Mouse (Mus musculus): ENCODE data around the gene Zmynd15. TPM values are rescaled to one million over a fixed set of nuclear protein-coding genes. Genes with fewer than 3 reads are reported as not detected.

Zmynd15 gene
- polyA plus RNA-seq, 1 experiment: 11.6 TPM

- H3K27me3 ChIP-seq (replicated peaks; ENCODE audit: control insufficient read depth, insufficient read depth, low read length): no peaks in the 10 kb centered on the region
- TF ChIP-seq POLR2A (IDR thresholded peaks at IDR 0.05; ENCODE audit: low read depth, low read length) (no peak), CTCF (conservative IDR thresholded peaks at IDR 0.05; ENCODE audit: insufficient read depth, insufficient read length, low read depth, low read length) (no peak)
- 39% methylated on average over 5 of the region's 5 CpGs for WGBS
Observed at GRCm38 (mm10) chr11:70431574-70431973, 27.7 kb upstream of the Zmynd15 start.

DNA sequence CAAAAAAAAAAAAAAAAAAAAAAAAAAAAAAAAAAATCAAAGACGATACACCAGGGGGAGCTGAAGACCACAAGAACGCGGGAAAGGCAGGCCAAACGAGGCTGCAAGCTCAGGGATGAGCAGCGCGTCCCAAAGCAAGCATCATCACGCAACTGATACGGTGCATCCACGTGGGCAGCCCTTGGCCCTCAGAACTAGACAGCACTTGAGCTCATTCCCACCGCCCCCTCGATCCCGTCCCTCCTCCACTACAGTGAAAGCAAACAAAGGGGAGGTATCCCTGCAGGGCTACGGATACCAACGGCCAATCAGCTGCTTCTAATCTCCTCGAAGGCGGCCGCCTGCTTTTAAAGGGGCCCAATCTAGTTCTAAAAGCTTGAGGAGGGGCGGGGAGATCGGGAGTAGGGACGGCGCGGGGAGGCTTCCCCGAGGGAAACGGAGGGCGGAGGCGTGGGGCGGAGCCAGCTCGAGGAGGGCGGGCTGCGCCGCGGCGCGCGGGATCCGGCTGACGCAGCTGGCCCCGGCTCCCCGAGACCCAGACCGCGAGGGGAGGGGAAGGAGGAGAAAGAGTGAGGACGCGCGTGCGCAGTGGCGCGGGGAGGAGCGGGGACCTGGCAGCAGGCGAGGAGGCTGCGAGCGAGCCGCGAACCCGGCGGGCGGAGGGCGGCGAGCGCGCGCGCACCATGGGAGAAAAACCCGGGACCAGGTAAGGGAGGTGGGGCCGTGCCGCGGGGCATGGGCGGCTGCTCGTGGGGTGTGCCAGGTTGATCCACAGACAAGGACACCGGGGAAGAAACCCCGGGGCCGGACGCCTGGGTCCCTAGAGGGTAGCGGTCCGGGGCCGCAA lies 27.0 kb upstream of the Zmynd15 start, which contains the start of gene Arrb2:
Arrb2 (plus strand) TSS at position 588 of the 847 bp plus-strand sequence.
- Histone ChIP-seq H3K4me3 (ENCODE audit: insufficient read depth, low read depth, low read length) (peak within 1 kb of the TSS; percentile 51), H3K27me3 (replicated peaks; ENCODE audit: control insufficient read depth, insufficient read depth, low read length) (no peaks in the 10 kb centered on the region), H3K27ac (ENCODE audit: insufficient read depth, low read depth, low read length) (peak within 1 kb of the TSS; percentile 6; the same call in 1 of the 2 replicates), H3K36me3 (ENCODE audit: control insufficient read depth, insufficient read depth, low read length) (no peaks in the 10 kb centered on the region), H3K4me1 (ENCODE audit: control insufficient read depth, insufficient read depth, low read length) (peaks cover 3% of the 10 kb centered on the region; the same call in 1 of the 2 replicates)
- DNase-seq: peak; percentile 98
- WGBS: under 1% methylated on average over 74 of the region's 75 CpGs
- TF ChIP-seq POLR2A (IDR thresholded peaks at IDR 0.05; ENCODE audit: low read depth, low read length) (no peak), CTCF (conservative IDR thresholded peaks at IDR 0.05; ENCODE audit: insufficient read depth, insufficient read length, low read depth, low read length) (peak; percentile 75)

More at GRCm38 (mm10) chr11:70431574-70431973, 27.7 kb upstream of the Zmynd15 start:
- Histone ChIP-seq H3K27ac (ENCODE audit: insufficient read depth, low read depth, low read length) (no peak overlapping the region), H3K4me1 (ENCODE audit: control insufficient read depth, insufficient read depth, low read length) (peaks cover 3% of the 10 kb centered on the region; the same call in 1 of the 2 replicates), H3K36me3 (ENCODE audit: control insufficient read depth, insufficient read depth, low read length) (no peaks in the 10 kb centered on the region), H3K4me3 (ENCODE audit: insufficient read depth, low read depth, low read length) (no peak overlapping the region)
- no peak for DNase-seq

DNA sequence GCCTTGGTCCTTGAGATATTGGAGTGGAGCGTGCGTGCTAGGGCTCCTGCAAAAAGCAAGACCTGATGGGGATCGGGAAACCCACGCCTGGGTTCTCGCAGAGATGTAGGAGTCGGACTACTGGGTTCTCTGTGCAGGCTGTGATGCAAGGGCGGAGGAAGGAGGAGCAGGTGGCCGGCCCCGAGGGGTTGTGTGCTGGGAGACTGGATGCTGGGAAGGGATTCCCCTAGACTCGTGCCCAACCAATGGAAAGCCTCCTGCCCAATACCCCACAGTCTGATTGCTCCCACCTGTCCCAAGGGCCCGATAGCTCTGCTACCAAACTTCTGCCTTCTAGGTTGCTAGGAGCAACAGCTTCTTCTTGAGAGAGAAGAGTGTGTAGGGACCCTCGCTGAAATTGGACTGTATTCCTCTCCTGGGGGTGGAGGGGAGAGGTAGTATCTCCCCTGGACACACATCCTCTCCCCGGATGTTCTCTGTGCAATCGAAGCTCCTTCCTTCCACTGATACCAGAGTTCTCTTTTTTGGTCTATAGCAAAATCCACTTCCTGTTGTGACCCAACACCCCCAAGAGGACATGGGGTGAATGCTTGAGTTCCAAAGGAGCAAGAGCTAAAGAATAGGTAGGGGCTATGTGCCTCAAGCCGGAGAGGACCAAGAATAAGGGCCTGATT lies 26.2 kb upstream of the Zmynd15 start:
- WGBS: 13% methylated on average over 15 of the region's 15 CpGs
- DNase-seq: peak; percentile 16
- Histone ChIP-seq H3K4me3 (ENCODE audit: insufficient read depth, low read depth, low read length) (peak overlapping the region; percentile 51), H3K27me3 (replicated peaks; ENCODE audit: control insufficient read depth, insufficient read depth, low read length) (no peaks in the 10 kb centered on the region), H3K4me1 (ENCODE audit: control insufficient read depth, insufficient read depth, low read length) (peaks cover 3% of the 10 kb centered on the region; the same call in 1 of the 2 replicates), H3K27ac (ENCODE audit: insufficient read depth, low read depth, low read length) (no peak overlapping the region), H3K36me3 (ENCODE audit: control insufficient read depth, insufficient read depth, low read length) (no peaks in the 10 kb centered on the region)
- no peak for TF ChIP-seq POLR2A (IDR thresholded peaks at IDR 0.05; ENCODE audit: low read depth, low read length)
- TF ChIP-seq CTCF (conservative IDR thresholded peaks at IDR 0.05; ENCODE audit: insufficient read depth, insufficient read length, low read depth, low read length): no peak

- no peak for TF ChIP-seq POLR2A (IDR thresholded peaks at IDR 0.05; ENCODE audit: low read depth, low read length)
- TF ChIP-seq CTCF (conservative IDR thresholded peaks at IDR 0.05; ENCODE audit: insufficient read depth, insufficient read length, low read depth, low read length): no peak
- Histone ChIP-seq H3K36me3 (ENCODE audit: control insufficient read depth, insufficient read depth, low read length) (no peaks in the 10 kb centered on the region; the same call in 1 of the 2 replicates), H3K4me1 (ENCODE audit: control insufficient read depth, insufficient read depth, low read length) (peaks cover 3% of the 10 kb centered on the region; the same call in 1 of the 2 replicates), H3K27ac (ENCODE audit: insufficient read depth, low read depth, low read length) (no peak overlapping the region), H3K4me3 (ENCODE audit: insufficient read depth, low read depth, low read length) (0 out of 2 replicates have a peak overlapping the region, but pooled peaks have one; percentile 51), H3K27me3 (replicated peaks; ENCODE audit: control insufficient read depth, insufficient read depth, low read length) (no peaks in the 10 kb centered on the region)
- no peak for DNase-seq
- 67% methylated on average over 1 of the region's 1 CpGs for WGBS
Observed at GRCm38 (mm10) chr11:70433569-70433943, 25.7 kb upstream of the Zmynd15 start.

DNA sequence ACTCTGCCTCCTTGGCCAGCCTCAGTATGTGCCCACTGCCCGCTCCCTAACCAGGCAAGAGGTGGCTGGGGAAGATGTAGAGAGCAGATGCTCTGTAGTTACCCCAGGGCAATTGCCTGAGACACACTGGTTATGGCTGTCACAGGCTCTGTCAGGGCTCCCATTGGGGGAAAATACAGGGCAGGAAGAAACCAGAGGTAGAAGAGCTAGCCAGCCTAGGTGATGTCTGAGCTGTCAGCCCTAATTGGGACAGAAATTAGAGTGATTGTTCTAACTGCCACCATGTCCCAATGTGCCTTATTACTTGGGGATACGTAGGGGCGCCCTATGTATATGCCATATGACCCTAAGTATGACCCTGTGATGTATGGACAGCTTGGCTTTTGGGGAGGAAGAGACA lies 25.3 kb upstream of the Zmynd15 start:
- Histone ChIP-seq H3K27me3 (replicated peaks; ENCODE audit: control insufficient read depth, insufficient read depth, low read length) (no peaks in the 10 kb centered on the region), H3K36me3 (ENCODE audit: control insufficient read depth, insufficient read depth, low read length) (no peaks in the 10 kb centered on the region; the same call in 1 of the 2 replicates), H3K4me1 (ENCODE audit: control insufficient read depth, insufficient read depth, low read length) (peaks cover 2% of the 10 kb centered on the region; the same call in 1 of the 2 replicates), H3K4me3 (ENCODE audit: insufficient read depth, low read depth, low read length) (no peak overlapping the region), H3K27ac (ENCODE audit: insufficient read depth, low read depth, low read length) (no peak overlapping the region)
- TF ChIP-seq CTCF (conservative IDR thresholded peaks at IDR 0.05; ENCODE audit: insufficient read depth, insufficient read length, low read depth, low read length) (no peak), POLR2A (IDR thresholded peaks at IDR 0.05; ENCODE audit: low read depth, low read length) (no peak)
- 94% methylated on average over 3 of the region's 3 CpGs for WGBS
- no peak for DNase-seq

DNA sequence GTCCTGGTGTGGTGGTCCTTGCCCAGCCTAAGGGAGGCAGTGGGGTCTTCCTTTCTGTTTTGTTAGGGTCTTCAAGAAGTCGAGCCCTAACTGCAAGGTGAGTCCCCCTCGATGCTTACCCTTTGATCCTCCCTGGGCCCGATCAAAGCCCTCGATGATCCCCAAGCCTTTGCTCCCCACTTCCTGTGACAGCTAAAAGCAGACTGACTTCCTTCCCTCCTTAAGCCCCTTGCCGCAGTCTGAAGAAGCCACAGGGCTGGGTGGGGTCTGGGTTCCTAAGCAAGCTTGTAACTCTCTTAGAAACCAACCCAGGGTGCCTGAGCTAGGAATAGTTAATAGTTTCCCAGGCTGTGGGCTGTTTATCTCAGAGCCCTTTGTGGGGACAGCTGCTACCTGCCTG lies 23.8 kb upstream of the Zmynd15 start:
- H3K36me3 ChIP-seq (ENCODE audit: control insufficient read depth, insufficient read depth, low read length): no peaks in the 10 kb centered on the region; the same call in 1 of the 2 replicates
- H3K4me3 ChIP-seq (ENCODE audit: insufficient read depth, low read depth, low read length): no peak overlapping the region
- no peak for DNase-seq
- no peak for TF ChIP-seq POLR2A (IDR thresholded peaks at IDR 0.05; ENCODE audit: low read depth, low read length)
- no peak for TF ChIP-seq CTCF (conservative IDR thresholded peaks at IDR 0.05; ENCODE audit: insufficient read depth, insufficient read length, low read depth, low read length)
- H3K4me1 ChIP-seq (ENCODE audit: control insufficient read depth, insufficient read depth, low read length): no peaks in the 10 kb centered on the region
- H3K27ac ChIP-seq (ENCODE audit: insufficient read depth, low read depth, low read length): no peak overlapping the region
- H3K27me3 ChIP-seq (replicated peaks; ENCODE audit: control insufficient read depth, insufficient read depth, low read length): no peaks in the 10 kb centered on the region
- 67% methylated on average over 5 of the region's 5 CpGs for WGBS

DNA sequence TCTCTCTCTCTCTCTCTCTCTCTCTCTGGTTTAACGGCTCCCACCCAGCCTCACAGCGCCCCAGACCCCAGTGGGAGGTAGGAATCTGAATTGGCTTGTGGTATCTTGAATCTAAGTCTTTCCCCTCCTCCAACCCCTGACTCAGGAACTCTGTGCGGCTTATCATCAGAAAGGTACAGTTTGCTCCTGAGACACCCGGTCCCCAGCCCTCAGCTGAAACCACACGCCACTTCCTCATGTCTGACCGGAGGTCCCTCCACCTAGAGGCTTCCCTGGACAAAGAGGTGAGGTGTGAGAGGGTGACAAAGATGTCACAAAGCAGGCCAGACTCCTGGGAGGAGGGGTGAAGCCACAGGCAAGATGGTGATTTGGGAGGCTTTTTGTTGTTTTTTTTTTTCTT lies 21.8 kb upstream of the Zmynd15 start:
- WGBS: 86% methylated on average over 6 of the region's 6 CpGs
- Histone ChIP-seq H3K27me3 (replicated peaks; ENCODE audit: control insufficient read depth, insufficient read depth, low read length) (no peaks in the 10 kb centered on the region), H3K36me3 (ENCODE audit: control insufficient read depth, insufficient read depth, low read length) (no peaks in the 10 kb centered on the region; the same call in 1 of the 2 replicates), H3K4me1 (ENCODE audit: control insufficient read depth, insufficient read depth, low read length) (no peaks in the 10 kb centered on the region), H3K27ac (ENCODE audit: insufficient read depth, low read depth, low read length) (no peak overlapping the region), H3K4me3 (ENCODE audit: insufficient read depth, low read depth, low read length) (no peak overlapping the region)
- TF ChIP-seq POLR2A (IDR thresholded peaks at IDR 0.05; ENCODE audit: low read depth, low read length): no peak
- no peak for TF ChIP-seq CTCF (conservative IDR thresholded peaks at IDR 0.05; ENCODE audit: insufficient read depth, insufficient read length, low read depth, low read length)
- DNase-seq: no peak

All from kidney, adult 2 months (tissue).